Mouse (Mus musculus) MEL-GATA-1-ER (cell line): ENCODE measurements around the gene Nacad.
"Not testable (repeated sequence)": the region's sequence is repeated elsewhere in the genome, so short reads cannot be mapped to it uniquely, and the experiment has no call there.

Experiments used
- DNase-seq: peaks from one replicate; pipeline ENCODE4 v3.0.0-alpha.2; 2012; ENCODE audit warnings: low read depth; ENCODE audit errors: extremely low read depth

The Nacad gene

DNA sequence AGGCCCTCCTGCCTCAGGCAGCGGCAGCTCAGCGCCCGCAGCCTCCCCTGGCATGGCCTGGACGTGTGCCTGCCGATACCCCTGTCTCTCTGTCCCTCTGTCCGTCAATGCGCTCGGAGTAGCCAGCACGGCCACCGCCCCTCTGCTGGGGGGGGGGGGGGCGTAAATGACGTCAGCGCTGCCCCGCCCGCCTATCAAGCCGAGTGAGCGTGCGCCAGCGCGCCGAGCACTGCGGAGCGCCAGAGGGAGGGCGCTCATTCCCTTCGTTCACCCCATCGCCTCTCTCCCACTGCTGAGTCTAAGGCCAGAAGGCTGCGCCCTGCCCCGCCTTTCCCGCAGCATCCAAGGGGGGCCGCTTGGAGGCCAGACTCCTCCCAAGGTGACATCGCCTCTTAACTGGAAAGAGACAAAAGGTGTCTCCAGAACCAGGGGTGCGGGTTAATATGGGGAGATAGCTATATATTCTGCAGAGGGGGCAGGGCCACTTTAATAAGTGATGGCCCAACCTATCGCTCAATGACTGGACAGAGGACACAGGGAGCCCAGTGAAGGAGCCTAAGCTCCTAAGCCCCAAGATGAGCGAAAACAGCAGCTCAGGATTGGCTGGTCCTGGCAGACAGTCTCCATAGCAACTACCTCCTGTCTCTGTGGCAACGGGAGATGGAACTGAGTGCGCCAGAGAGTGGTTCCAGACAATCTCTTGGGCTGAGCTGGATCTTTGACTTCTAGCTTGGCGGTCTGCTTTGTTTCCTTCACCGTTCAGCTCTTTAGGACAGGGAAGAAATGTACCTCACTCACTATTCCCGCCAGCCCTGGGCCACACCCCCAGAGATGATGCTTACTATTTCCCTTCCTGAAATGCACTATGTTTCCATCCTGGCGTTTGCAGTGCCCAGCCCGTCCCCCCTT is at the start of gene Nacad:
Gene Nacad (minus strand): TSS at position 563 of the 909 bp plus-strand sequence.
- no peak for DNase-seq

DNA sequence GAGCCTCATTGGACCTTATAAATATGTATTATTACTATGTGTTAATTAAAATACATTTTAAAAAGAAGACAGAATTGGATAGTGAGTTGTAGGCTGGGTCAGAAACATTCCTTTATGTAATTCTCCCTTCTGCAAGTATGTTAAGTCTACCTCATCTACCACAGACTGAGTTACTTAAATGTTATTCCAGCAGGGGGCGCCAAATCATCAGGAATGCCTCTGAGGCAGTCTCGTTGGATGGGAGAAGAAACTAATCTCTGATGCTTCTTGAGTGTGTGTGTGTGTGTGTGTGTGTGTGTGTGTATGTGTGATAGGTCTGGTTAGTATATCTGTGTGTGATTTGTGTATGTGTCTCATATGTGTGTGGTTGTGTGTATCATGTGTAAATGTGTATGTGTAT is 49.0 kb upstream of the Nacad start:
- peak; percentile 53 for DNase-seq

DNA sequence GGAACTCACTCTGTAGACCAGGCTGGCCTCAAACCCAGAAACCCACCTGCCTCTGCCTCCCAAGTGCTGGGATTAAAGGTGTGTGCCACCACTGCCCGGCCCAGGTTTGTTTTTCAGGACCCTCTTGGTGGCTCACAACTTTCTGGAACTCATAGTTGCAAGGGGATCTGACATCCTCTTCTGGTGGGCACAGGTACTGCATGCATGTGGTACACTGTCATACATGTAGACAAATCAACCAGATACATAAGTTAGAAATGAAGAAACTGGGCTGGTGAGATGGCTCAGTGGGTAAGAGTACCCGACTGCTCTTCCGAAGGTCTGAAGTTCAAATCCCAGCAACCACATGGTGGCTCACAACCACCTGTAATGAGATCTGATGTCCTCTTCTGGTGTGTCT is 47.1 kb upstream of the Nacad start:
- not testable (repeated sequence) for DNase-seq

DNA sequence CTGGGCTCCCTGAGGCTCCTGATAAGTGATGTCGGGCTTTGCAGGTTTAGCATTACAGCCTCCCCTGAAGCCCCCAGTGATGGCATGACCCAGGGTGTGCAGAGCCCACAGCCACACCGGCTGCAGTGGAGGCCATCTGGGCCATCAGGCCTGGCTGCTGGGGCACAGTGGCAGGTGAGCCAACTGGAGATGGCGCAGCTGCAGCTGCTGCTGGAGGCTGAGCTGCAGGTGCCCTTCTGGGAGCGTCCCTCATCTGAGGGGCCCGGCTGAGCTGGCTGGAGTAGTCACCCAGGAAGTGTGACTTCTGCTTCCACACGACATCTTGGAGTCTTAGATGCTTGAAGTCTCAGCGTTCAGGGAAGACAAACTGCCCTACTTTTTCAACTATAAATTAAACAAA is 44.7 kb upstream of the Nacad start:
- no peak for DNase-seq

DNA sequence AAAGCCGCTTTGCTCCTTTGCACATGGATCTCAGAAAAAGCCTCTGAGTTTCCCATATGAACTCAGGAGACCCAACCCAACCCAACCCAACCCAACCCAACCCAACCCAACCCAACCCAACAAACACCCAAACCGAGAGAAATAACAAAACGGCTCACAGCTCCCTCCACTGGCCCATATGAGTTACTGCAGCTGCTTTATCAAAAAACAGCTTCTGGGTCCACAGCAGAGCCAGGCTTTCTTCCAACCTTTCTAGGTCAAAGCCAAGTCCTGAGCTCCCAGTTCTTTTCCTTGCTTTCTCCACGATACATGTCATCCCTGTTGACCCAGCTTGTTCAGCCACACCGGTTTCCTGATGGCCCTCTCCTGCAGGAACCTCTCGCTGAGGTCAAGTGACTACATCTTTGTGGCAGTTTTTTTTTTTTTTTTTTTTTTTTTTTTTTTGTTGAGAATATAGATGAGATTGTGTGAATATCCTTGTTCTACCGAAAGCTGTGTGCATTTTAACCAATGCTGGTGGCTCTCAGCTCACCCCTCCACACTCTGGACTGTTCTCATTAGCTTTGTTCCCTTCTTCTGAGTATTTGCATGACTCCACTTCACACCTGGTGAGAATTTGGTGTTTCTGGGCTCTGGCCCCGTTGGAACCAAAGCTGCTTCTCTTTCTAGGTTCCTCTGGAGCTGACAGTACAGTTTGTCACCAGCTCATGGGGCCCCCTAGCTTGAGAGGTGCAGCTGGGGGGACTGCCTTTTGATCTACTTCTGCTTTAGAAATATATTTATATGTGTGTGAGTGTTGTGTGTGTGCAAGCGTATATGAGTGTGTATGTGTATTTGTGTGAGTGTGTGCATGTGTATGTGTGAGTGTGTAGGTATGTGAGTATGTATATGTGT is 42.2 kb upstream of the Nacad start:
- DNase-seq, result no peak

DNA sequence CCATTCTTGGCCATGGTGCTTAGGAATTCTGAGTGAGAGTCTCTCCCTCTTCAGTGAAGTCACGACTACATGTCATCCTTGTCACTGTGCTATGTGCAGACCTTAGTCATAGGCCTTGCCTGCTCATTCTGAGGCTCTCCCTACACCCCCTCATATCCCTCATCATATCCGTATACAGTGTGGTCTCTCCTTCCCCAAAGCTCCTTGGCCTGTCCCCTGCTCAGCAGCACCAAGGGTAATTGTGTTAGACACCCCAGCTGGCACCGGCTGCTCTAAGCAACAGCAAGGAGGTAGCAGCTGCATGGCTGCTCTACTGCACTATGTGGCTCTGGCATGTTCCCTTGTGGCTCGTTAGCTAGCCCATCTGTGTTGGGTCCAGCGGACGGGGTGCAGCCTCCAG is 38.7 kb upstream of the Nacad start:
- no peak for DNase-seq

DNA sequence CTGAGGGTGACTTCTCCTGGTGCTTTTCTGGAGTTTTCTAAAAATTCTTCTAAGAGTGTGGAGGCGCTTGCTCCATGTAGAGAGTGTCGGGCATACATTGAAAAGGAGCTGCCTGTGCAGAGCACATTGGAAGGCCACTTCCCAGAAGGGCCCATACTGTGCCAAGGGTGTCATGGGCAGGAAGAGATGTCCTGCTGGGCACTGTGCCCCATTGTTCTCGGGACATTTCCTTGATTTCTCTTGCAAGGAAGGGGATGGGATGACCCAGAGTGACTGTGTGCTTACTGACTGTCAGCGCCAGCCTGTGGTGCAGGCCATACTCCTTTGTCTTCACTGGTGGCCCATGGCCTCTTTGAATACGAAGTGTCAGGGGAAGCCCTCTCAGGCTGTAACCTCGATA is 33.2 kb upstream of the Nacad start:
- DNase-seq, result no peak

DNA sequence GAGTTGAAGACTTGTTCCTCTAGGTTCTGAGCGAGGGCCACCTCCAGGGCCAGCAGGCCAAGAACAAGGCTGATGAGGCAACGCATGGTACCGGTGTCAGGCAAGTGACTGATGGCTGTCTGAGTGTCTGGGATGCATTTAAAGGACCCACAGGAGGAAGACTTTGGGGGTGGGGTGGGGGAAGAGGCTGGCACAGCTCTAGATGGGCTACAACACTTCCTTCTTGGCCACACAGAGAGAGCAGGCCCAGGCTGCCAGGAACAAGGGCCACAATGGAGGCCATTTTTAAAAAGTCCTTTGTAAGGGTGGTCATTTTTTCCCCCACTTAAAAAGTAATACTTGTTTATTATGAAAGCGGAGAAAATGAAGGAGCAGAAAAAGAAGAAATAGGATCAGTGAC is 32.7 kb upstream of the Nacad start, which contains the start of gene Wap:
Gene Wap (minus strand): TSS at position 101 of the 400 bp plus-strand sequence.
- DNase-seq, result no peak

DNA sequence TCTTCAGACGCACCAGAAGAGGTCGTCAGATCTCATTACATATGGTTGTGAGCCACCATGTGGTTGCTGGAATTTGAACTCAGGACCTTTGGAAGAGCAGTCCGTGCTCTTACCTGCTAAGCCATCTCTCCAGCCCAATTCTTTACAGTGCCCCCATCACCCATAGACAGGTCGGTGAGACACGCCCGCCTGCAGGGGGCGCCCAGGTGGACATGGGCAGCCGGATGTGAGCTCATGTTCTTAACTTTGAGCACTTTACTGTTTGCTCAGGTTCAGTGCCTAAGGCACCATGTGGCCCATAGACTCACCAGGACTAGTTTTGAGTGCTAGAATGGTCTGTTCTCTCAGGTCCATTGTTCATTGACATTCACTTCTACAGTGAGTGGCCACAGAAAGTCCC is 30.3 kb upstream of the Nacad start:
- no peak for DNase-seq

DNA sequence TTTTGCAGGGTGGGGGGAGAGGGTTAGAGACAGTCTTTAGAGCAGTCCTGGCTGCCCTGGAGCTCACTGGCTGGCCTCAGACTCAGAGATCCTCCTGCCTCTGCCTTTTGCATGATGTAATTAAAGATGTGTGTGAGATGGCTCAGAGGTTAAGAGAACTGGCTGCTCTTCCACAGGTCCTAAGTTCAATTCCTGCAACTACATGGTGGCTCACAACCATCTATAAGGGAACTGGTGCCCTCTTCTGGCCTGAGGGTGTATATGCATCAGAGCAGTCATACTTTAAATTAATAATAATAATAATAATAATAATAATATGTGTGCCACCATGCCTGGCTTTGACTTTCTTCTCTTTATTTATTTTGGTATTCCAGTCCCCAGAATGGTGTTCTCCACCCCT is 23.8 kb upstream of the Nacad start:
- DNase-seq, result peak; percentile 58

DNA sequence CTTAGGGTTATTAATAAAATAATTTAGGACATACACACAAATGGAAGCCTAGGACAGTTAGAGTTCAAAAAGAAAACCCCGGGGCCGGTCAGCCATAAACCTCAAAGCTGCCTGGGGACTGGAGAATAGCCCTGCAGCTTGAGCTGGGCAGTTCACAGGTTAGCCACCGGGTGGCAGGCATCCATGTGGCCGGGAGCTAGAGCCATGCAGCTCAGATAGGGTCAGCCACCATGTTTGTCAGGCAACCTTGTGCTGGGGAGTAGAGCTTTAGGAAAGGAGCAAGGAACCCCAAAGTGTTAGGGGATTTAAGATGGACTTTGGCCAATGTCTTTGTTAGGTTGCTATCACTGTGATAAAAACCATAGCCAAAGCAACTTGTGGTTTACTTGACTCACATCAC is 22.7 kb upstream of the Nacad start:
- DNase-seq, result no peak

DNA sequence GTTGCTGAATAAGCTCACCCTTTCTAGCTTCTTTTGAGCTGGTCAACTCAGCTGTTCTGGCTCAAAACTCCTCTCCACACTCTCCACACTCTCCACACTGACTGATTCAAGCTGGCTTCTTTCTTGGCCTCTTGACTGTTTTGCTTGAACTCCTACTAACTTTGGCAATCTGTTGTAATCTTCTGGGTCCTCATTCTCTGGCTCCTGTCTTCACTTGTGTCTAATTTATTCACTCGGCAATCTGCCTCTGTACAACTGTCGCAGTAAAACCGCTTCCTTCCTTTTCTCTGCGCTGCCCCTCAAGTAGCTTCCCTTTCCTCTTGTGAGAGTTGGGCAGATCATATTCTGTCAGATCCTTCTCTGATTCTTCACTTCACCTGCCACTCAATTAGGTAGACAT is 21.9 kb upstream of the Nacad start:
- peak; percentile 95 for DNase-seq

DNA sequence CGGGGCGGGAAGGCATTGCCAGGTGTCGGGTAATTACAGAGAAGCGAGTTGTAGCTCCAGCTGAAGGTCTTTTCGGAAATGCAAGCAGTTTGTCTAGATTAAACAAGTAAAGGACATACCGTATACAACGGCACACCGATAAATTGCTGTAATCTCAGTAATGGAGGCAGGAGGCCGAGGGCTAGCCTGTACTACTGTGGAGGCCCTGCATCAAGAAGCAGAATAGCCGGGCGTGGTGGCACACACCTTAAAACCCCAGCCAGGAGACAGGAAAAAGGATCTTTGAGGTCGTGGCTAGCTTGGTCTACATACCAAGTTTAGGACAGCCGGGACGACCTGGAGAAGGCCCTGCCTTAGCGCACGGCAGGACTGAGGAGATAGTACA is 20.5 kb upstream of the Nacad start:
- no peak for DNase-seq

DNA sequence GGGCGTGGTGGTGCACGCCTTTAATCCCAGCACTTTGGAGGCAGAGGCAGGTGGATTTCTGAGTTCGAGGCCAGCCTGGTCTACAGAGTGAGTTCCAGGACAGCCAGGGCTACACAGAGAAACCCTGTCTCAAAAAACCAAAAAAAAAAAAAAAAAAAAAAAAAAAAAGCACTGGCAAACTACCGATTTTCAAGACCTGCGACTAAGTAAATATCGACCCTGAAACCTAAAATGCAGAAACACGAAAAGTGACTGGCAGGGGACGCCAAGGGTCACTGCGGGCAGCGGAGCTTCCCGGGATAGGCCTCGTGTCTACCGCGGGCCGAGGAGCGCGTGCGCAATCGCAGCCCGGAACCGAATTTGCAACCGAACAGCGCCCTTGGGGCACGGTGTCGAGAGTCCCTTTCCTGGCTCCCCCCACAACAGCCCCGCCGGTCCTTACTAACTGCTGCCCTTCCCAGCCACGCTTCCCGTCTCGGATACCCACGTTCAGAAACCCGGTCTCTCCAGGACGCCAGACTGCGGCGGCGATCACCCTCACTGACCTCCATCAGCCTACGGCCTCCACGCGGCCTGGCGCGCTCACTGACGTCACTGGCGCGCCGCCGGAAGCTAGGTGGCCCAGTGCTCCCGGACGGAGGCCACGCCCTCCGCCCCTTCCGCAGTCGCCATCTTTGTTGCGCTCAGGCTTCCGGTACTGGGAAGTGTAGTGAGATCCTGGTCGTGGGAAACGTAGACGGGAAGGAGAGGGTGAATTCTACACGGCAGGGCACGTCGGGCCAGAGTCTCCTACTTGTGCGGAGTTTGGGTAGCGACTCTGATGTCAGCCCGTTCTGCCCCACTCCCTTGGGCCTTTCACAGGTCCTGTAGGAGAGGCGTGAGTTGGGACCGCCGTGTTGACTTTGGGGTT is 19.9 kb upstream of the Nacad start, which contains the start of gene Tbrg4:
Gene Tbrg4 (minus strand): TSS at position 590 of the 910 bp plus-strand sequence.
- DNase-seq, result peak; percentile 81

DNA sequence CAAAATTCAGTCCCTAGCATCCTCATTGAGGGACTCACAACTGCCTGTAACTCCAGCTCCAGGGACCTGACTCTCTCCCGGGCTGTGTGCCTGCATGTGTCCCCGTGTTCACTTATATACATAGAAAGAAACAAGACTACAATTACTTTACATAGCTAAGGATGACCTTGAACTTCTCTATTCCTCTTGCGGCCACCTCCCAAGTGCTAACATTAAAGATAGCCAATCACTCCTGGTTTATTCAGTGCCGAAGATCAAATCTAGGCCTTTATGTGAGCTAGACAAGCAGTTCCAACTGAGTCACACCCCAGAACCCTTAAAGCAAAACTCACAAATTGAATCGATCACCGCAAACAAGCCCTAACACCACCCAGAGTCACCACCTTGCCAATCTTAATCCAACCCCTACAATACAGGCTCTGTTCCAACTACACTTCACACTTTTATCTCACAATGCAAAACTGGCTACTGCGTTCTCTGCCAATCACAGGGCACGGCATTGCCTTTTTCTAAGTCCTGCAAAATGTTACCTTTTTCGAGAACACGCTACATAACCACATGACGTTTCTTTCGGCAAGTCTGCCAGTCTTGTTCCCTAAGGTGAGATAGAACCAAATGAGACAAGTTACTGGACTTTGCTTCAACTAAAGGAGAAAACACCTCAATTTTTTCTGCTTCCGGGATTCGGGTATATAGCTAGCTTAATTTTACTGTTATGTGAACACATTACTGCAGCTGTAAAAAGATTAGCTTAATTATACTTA is 18.9 kb upstream of the Nacad start:
- no peak for DNase-seq

DNA sequence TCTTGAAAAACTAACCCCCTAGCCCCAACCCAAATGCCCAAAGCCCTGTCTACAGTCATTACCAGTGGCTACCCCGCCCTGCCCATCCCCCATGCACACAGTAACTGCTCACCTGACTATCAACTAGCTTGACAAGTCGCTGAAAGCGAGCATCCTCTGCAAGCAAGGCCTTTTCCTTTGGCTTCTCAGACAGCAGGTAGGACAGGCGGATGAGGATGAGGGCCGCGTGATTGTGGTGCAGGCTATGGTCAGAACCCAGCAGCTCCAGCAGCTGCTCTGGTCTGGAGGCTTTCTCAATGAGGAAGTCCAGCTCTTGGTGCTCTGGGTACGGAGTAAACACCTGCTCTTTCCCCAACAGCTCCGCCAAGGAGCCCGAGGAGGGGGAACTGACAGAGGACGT is 17.9 kb upstream of the Nacad start:
- DNase-seq, result no peak

DNA sequence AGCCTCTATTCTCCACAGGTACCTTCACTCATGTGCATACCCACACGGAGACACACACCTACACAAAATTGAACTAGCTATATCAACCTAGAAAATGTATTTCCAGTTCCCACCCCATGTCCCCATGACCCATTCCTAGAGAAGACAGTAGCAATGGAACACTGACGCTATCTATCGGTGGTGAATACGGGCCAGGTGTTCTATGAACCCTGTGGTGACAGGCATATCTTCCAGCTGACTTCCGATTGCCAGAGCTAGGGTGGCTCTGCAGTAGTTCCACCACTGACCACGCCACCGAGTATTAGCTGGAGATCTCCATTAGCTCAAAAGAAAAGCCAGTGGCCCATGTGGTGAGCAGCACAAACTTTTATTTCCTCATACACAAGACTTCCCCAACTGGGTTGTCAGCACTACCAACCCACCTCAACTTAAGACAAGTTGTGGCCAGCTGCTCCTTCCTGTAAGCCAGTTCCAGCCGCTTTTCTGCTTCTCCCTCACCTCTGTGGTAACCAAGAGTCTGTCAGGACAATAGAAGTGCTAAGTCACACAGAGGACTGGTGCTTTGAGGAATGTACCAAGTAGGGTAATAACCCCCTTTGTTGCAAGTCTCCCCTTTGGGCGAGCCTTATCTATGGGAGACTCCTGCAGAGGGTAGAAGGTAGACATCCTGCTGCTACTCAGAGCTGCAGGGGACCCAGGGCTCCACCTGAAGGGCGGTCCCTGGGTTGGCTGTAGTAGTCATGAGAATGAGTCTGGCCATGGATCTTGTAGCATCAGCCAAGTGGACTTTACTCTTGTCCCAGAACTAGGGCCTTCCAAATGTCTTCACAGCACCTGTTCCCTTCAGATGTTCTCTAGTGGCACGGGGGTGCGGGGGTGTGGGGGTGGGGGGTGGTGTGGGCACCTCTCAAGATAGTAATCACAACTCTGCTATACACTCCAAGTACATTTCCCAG is 9.7 kb upstream of the Nacad start:
- no peak for DNase-seq

DNA sequence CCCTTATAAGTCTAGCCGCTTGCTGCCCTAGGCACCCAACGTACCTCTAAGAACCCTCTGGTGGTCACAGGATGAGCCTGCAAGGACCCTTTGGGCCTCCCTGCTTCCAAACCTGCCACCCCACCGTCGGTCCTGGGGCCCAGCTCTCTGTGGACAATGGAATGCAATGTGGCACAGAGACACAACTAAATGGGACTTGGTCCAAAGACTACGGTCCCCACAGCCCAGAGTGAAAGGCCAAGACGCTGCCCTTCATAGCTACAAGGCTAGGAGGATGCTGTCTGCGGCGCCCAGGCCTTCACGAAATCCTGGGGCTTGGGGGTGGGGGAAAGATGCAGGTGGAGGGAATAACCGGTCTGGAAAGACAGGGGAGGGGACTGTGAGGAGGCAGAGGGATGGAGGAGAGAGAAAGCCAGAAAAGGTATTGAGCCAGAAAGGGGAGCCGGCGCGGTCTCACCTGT is 802 bp downstream of the Nacad start:
- DNase-seq, result no peak

DNA sequence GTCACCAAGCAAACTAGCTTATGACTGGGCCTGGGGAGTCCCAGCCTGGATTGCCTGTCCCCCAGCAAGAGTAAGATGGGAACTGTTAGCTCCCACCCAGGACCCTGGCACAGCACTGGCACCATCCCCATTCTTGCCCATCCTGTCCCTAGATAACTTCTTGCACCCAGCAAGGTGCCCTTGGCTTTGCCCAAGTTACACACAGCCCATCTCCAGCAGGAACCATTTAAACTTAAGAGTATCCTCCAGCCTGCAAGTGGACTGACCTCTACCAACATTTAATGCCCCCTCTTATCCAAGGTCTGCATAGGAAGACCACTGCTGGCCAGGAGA is 1.3 kb downstream of the Nacad start:
- no peak for DNase-seq
